Mouse (Mus musculus) intestine, embryonic 14.5 days (tissue): ENCODE measurements at regions not wholly inside any gene's neighbourhood (a gene's known extent, or its start where the extent isn't known, plus 50 kb on each side); places are given as distances from the start of the nearest gene placed in this dataset.

Experiments
- ATAC-seq: fragments of 200-750 bp; cut with Nextera tagmentation; replicated peaks from 2 replicates; pipeline ENCODE4 v1.8.0; 2017; ENCODE audit warnings: low read depth, moderate number of reproducible peaks, moderate TSS enrichment, moderate library complexity; ENCODE audit not compliant: low FRiP score, low TSS enrichment
- DNase-seq: peaks from one replicate; pipeline ENCODE4 v3.0.0-alpha.2; 2018; ENCODE audit warnings: low spot score
- H3K27ac ChIP-seq: fragments of 300-500 bp; sonication (generic); 2 replicates; pipeline ENCODE4 v1.5.1; 2014; ENCODE audit warnings: low read depth, mild to moderate bottlenecking, control low read depth
- H3K27me3 ChIP-seq: fragments of 300-500 bp; sonication (generic); replicated peaks from 2 replicates; pipeline ENCODE4 v1.6.1; 2014; ENCODE audit warnings: low read length, control low read depth; ENCODE audit not compliant: control insufficient read depth, insufficient read depth
- H3K36me3 ChIP-seq: fragments of 300-500 bp; sonication (generic); 2 replicates; pipeline ENCODE4 v1.6.1; 2014; ENCODE audit warnings: low read length, control low read depth; ENCODE audit not compliant: control insufficient read depth, insufficient read depth
- H3K4me1 ChIP-seq: fragments of 300-500 bp; sonication (generic); replicated peaks from 2 replicates; pipeline ENCODE4 v1.6.1; 2014; ENCODE audit warnings: low read length, control low read depth, mixed read lengths; ENCODE audit not compliant: control insufficient read depth, insufficient read depth
- H3K4me2 ChIP-seq: fragments of 300-500 bp; sonication (generic); 2 replicates; pipeline ENCODE4 v1.6.1; 2014; ENCODE audit warnings: low read length
- H3K4me3 ChIP-seq: fragments of 300-500 bp; sonication (generic); 2 replicates; pipeline ENCODE4 v1.5.1; 2014; ENCODE audit warnings: low read depth, low read length, control low read depth, mixed read lengths
- H3K9ac ChIP-seq: fragments of 300-500 bp; sonication (generic); 2 replicates; pipeline ENCODE4 v1.6.1; 2014; ENCODE audit warnings: mild to moderate bottlenecking, low read length
- H3K9me3 ChIP-seq: fragments of 300-500 bp; sonication (generic); 2 replicates; pipeline ENCODE4 v1.6.1; 2016; ENCODE audit warnings: low read length, control low read depth; ENCODE audit not compliant: control insufficient read depth
- WGBS: fragments of 180-500 bp; shearing (Covaris S2); extraction: QIAGEN DNeasy Blood & Tissue Kit; methylation state at CpG from one replicate; pipeline ENCODE4 v1.1.7; 2014; 5-methylcytosine and 5-hydroxymethylcytosine counted together

- no peaks in the 10 kb centered on the region for H3K9me3 ChIP-seq
- no peak overlapping the region for H3K4me3 ChIP-seq
- no peak overlapping the region for H3K9ac ChIP-seq
- peak overlapping the region; percentile 6; the same call in 1 of the 2 replicates for H3K27ac ChIP-seq
- H3K4me2 ChIP-seq: no peak overlapping the region
- no peaks in the 10 kb centered on the region for H3K36me3 ChIP-seq
- no peaks in the 10 kb centered on the region for H3K27me3 ChIP-seq
- WGBS: 21% methylated on average over 14 of the region's 14 CpGs
- H3K4me1 ChIP-seq: peaks cover 15% of the 10 kb centered on the region; the same call in 1 of the 2 replicates
- no peak for ATAC-seq
- DNase-seq: no peak
Measured at GRCm38 (mm10) chr3:37916786-37917479, 192.6 kb upstream of the Gm5148 start.

DNA sequence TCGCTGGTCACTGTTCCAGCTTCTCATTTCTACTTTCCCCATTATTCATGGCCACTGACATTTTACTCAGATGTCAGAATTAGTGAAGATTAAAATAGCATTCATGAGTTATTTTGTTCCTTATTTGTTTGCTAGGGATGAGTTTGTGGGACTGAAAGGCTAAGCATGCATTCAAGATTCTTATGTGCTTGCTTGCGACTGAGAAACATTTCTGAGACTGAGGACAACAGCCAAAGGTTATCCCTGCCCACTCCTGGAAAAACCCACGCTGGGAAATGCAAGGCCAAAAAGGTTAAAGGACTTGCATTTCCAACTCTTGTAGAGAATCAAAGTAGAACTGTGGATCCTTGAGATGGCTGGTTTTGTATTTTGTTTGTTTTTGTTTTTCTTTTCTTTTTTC is 192.0 kb upstream of the Gm5148 start:
- no peak overlapping the region for H3K9ac ChIP-seq
- H3K27me3 ChIP-seq: no peaks in the 10 kb centered on the region
- H3K4me1 ChIP-seq: peaks cover 15% of the 10 kb centered on the region; the same call in 1 of the 2 replicates
- no peaks in the 10 kb centered on the region for H3K9me3 ChIP-seq
- DNase-seq: no peak
- H3K4me3 ChIP-seq: no peak overlapping the region
- no peaks in the 10 kb centered on the region for H3K36me3 ChIP-seq
- H3K4me2 ChIP-seq: no peak overlapping the region
- ATAC-seq: no peak
- WGBS: 62% methylated on average over 3 of the region's 3 CpGs
- no peak overlapping the region for H3K27ac ChIP-seq

GRCm38 (mm10) chr3:37915673-37916072 is 191.4 kb upstream of the Gm5148 start:
- H3K27me3 ChIP-seq: no peaks in the 10 kb centered on the region
- H3K4me1 ChIP-seq: peaks cover 15% of the 10 kb centered on the region; the same call in 1 of the 2 replicates
- ATAC-seq: no peak
- H3K4me3 ChIP-seq: no peak overlapping the region
- peak; percentile 29 for DNase-seq
- 48% methylated on average over 2 of the region's 2 CpGs for WGBS
- H3K4me2 ChIP-seq: no peak overlapping the region
- no peak overlapping the region for H3K27ac ChIP-seq
- no peaks in the 10 kb centered on the region for H3K36me3 ChIP-seq
- H3K9me3 ChIP-seq: no peaks in the 10 kb centered on the region
- no peak overlapping the region for H3K9ac ChIP-seq

DNA sequence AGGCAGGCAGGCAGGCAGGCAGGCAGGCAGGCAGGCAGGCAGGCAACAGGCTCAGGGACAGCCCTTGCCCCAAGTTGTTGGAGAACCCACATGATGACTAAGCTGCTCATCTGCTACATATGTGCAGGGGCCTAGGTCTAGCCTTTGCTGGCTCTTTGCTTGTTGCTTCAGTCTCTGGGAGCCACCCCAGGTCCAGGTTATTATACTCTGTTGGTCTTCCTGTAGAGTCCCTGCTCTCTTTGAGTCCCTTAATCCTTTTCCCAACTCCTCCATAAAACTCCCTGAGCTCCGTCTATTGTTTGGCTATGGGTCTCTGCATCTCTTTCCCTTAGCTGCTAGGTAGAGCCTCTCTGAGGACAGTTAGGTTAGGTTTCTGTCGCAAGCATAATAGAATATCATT is 189.8 kb upstream of the Gm5148 start:
- no peak overlapping the region for H3K9ac ChIP-seq
- H3K4me3 ChIP-seq: no peak overlapping the region
- H3K9me3 ChIP-seq: no peaks in the 10 kb centered on the region
- H3K36me3 ChIP-seq: no peaks in the 10 kb centered on the region
- 90% methylated on average over 2 of the region's 2 CpGs for WGBS
- ATAC-seq (no peak), DNase-seq (peak; percentile 16)
- peaks cover 15% of the 10 kb centered on the region; the same call in 1 of the 2 replicates for H3K4me1 ChIP-seq
- no peaks in the 10 kb centered on the region for H3K27me3 ChIP-seq
- H3K27ac ChIP-seq: no peak overlapping the region
- H3K4me2 ChIP-seq: no peak overlapping the region

DNA sequence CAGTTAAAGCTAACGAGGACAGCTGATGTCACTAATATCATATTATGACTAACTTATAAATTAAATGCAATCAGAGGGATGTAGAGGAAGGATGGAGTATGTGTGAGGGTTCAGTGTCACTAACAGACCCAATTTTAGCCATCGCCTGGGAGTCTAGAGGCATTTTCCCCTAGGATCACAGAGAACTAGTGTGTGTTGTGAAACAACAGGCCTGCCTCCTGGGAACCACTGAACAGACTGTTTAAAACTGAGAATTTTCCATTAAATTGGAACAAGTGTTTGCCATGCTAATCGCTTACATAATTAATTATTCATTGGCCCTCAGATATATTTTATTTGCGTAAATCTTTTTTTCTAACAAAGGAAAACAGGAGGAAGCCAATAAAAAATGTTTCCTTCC is 185.5 kb upstream of the Gm5148 start:
- Histone ChIP-seq H3K27ac (no peak overlapping the region), H3K4me1 (peaks cover 20% of the 10 kb centered on the region), H3K36me3 (no peaks in the 10 kb centered on the region), H3K9ac (no peak overlapping the region), H3K4me2 (no peak overlapping the region), H3K27me3 (no peaks in the 10 kb centered on the region), H3K4me3 (no peak overlapping the region), H3K9me3 (no peaks in the 10 kb centered on the region)
- ATAC-seq: no peak
- DNase-seq: peak; percentile 4
- 93% methylated on average over 4 of the region's 4 CpGs for WGBS

DNA sequence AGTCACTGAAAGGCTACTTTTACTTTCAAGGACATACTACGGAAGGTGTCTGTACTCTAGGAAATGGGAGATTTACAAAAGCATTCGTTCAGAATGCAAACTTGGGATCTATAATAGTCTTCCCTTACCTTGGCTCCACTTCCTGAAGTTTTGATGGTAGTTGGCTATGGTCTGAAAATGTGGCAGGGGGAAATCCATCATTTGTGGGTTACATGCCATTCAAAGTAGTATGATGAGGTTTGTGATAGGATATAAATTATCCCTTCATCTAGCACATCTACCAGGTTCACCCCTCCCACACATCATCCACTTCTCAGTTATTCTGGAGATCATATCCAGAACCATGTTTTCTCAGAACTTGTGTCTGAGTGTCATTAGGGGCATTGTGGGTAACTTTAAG is 184.7 kb upstream of the Gm5148 start:
- WGBS: 77% methylated on average over 2 of the region's 2 CpGs
- Histone ChIP-seq H3K27me3 (no peaks in the 10 kb centered on the region), H3K9me3 (no peaks in the 10 kb centered on the region), H3K36me3 (no peaks in the 10 kb centered on the region), H3K4me1 (peaks cover 20% of the 10 kb centered on the region), H3K27ac (no peak overlapping the region), H3K4me3 (no peak overlapping the region), H3K4me2 (no peak overlapping the region), H3K9ac (no peak overlapping the region)
- ATAC-seq: no peak
- DNase-seq: peak; percentile 6

DNA sequence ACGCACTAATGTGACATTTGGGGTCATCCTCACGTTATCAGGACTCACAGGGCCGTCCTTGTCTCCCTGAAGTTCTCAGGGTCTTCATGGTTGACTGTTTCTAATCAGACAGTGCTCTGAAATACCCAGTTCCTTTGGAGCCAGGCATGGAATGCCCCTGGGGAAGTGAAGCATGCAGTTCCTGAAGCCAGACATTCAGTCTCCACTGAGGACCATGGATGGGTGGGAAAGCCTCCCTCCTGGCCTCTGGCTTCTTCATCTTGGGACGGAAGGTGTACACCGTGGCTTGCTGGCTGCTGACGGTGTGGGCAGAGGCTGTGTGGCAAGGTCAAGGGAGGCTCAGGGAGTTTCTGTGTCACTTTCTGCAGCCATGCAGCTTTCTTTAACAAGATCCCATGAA is 184.2 kb upstream of the Gm5148 start:
- H3K4me3 ChIP-seq: no peak overlapping the region
- DNase-seq: peak; percentile 41
- H3K27ac ChIP-seq: no peak overlapping the region
- H3K36me3 ChIP-seq: no peaks in the 10 kb centered on the region
- no peaks in the 10 kb centered on the region for H3K9me3 ChIP-seq
- no peaks in the 10 kb centered on the region for H3K27me3 ChIP-seq
- ATAC-seq: no peak
- no peak overlapping the region for H3K9ac ChIP-seq
- H3K4me2 ChIP-seq: no peak overlapping the region
- WGBS: 62% methylated on average over 6 of the region's 6 CpGs
- H3K4me1 ChIP-seq: peaks cover 20% of the 10 kb centered on the region

- Histone ChIP-seq H3K4me2 (peak overlapping the region; percentile 24; the same call in 1 of the 2 replicates), H3K9me3 (no peaks in the 10 kb centered on the region), H3K4me3 (no peak overlapping the region), H3K27ac (peak overlapping the region; percentile 36; the same call in 1 of the 2 replicates), H3K9ac (no peak overlapping the region), H3K4me1 (peaks cover 20% of the 10 kb centered on the region), H3K36me3 (no peaks in the 10 kb centered on the region), H3K27me3 (no peaks in the 10 kb centered on the region)
- 8% methylated on average over 14 of the region's 14 CpGs for WGBS
- ATAC-seq: peak; percentile 77
- peak; percentile 65 for DNase-seq
Measured at GRCm38 (mm10) chr3:37907432-37908088, 183.3 kb upstream of the Gm5148 start.
